Mouse (Mus musculus): ENCODE results near the gene Vnn3.

Vnn3 gene

DNA sequence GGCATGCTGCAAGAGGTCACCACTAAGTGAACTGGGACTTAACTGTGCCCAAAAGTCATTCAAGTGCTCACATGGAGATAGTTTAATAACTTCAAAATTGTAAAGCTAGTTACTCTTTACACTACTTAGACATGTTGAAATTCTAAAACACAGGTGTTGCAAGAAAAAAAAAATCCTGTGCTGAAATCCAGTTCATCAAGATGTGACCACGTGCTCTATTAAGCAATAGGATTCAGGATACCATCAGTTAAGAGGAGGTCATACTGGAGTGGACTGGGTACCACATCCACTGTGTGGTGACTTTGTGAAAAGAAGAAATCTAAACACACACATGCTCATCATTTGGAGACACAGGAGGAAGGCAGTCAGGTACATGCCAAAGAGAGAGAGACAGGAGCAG is 41.7 kb downstream of the Vnn3 start:
- DNase-seq (ENCODE audit: low read depth, low spot score): no peak

DNA sequence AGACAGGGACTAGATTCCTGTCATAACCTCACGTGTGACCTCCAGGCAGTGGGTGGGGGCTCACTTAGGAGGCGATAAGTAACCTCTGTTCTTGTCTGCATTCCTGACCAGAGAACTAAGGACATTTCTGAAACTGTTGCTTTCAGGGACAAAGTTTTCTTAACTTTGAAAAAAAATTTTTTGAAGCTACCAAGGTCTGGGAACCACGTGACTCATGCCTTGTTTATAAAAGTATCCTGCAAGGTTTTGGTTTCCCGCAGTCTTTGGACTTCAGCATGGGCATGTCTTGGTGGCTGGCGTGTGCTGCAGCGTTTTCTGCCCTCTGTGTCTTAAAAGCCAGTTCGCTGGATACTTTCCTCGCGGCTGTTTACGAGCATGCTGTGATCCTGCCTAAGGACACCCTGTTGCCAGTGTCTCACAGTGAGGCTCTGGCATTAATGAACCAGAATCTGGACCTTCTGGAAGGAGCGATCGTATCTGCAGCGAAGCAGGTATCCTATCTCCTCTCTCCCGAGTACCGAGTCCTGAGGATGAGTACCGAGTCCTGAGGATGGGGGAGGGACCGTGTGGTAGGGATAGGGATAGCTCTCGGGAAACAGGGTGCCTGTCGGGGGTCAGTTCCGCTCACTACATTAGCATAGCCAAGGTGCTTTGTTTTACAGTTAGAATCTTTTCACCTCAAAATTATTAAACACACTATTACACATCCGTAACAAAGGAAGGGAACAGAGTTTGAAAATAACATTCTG is 43.5 kb downstream of the Vnn3 start, which contains the start of gene Vnn1:
Gene Vnn1 (plus strand): TSS at position 88 of the 749 bp plus-strand sequence.
- DNase-seq (ENCODE audit: low read depth, low spot score): no peak

DNA sequence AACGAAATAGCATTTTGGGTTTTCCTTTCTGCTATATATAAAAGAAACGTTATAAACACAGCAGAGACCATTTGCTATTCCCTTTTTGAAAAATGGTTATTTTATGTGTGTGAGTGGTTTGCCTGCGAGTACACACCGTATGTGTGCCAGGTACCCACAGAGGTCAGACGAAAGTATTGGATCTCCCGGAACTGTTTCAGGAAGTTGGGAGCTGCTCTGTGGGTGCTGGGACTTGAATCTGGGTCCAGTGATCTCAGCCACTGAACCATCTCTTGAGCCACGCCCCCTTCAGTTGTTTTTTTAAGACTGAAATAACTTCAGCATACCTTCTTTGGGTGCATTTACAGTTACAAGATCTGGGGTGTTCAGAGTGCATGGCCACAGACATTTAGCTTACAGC is 44.1 kb downstream of the Vnn3 start:
- DNase-seq (ENCODE audit: low read depth, low spot score): no peak

DNA sequence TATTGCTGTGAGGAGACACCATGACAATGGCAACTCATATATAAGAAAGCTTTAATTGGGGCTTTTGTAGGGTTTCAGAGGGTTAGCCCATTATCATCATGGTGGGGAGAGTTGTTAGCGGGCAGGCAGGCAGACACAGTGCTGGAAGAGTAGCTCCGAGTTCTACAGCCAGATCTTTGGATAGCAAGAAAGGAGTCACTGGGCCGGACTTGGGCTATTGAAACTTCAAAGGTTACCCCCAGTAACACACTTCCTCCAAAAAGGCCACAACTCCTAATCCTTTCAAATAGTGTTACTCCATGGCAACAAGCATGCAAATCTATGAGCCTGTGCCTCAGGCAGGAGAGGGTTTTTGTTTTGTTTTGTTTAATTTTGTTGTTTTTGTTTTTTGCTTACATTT is 49.9 kb downstream of the Vnn3 start:
- no peak for DNase-seq (ENCODE audit: low read depth, low spot score)

DNA sequence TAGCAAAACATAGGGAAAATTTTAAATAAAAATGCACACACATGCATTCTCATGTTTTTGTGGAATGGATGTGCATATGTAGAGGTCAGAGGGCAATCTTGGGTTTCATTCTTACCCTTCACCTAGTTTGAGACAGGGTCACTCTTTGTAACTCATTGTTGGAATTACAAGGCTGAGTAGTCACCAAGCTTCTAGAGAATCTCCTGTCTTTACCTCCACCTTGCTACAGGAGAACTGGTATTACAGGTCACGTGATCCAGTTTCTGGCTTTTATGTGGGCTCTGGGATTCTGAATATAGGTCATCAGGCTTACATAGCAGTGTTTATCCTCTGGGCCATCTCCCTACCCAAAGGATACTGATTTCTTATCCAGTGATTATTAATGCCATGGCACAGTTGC is 54.4 kb downstream of the Vnn3 start:
- DNase-seq (ENCODE audit: low read depth, low spot score): no peak
